Mouse (Mus musculus): ENCODE data around the gene Med25. TPM values are rescaled to one million over a fixed set of nuclear protein-coding genes. Genes with fewer than 3 reads are reported as not detected.

The Med25 gene
- 175 and 202 TPM in 2 replicates for polyA plus RNA-seq (2012; rRNA removed)

DNA sequence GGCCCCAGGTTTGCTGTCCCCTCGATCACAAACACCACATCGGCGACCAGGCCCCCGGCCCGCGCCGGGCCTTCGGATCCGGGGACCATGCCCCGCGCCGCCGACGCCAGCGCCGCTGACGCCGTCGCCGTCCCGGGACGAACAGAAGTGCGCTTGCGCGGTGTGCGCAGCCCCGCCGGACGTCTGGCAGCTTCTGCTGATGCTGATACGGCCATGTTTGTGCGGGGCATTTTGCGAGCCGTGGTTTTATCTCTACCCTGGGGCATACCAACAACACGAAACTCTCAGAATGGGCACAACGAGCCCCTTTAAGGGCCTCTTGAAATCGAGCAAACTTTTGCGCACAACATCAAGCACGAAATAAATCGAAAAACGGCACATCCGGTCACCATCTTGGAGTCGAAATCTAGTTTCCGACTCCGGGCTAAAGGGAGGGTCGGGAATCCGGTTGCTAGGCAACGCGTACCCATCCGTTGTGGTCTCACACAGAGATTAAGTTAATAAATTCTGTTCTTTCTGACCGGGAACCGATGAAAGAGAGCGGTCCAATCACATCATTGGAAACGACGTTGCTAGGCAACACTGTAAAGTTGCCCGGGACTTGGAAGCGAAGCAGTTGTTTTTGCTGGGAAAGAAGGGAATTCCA is at the start of gene Med25:
Gene Med25 (minus strand): TSS at position 437 of the 646 bp plus-strand sequence.

GRCm38 (mm10) chr7:44929204-44930151 is 37.0 kb upstream of the Med25 start, which contains the start of gene Ap2a1:
Gene Ap2a1 (minus strand): TSS chr7:44929496.

DNA sequence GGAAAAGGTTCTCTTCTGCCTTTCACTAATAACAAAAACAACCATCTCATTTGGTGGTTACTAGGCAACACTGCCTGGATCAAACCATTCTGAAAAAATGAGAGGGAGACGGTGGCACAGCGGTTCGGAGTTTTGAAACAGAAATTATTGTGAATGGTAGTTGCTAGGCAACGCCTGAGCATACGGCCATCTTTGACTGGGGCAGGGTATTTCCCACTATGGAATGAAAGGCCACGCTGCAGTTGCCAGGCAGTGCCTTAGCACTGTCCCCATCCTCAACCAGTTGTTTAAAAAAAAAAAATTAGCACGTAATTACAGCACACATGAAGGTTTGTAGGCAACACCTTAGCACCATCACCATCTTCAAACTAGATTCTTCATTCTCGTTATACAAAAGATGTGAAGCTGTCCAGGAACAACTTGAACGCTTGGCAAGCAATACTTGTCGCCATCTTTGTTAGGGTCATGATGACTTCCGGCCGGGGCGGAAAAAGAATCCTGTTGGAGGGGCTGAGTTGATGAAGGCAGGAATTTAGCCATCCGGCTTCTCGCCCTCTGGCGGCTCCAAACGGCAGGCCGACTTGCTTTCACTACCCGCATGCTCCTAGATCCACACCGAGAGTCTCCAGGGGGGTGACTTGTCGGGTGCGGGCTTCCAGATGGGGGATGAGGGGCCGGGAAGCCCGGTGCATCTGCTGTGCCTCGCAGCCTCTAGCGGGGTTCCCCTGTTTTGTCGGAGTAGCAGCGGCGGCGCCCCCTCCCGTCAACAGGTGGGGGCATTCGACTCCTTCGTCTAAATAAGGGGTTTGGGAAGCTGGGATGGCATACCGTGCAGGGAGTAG is 3.3 kb upstream of the Med25 start, which contains the start of gene Fuz:
Gene Fuz (plus strand): TSS at position 487 of the 842 bp plus-strand sequence.

GRCm38 (mm10) chr7:44869697-44870528 is 22.6 kb downstream of the Med25 start, which contains the start of gene Ptov1:
Gene Ptov1 (minus strand): TSS chr7:44869788.

DNA sequence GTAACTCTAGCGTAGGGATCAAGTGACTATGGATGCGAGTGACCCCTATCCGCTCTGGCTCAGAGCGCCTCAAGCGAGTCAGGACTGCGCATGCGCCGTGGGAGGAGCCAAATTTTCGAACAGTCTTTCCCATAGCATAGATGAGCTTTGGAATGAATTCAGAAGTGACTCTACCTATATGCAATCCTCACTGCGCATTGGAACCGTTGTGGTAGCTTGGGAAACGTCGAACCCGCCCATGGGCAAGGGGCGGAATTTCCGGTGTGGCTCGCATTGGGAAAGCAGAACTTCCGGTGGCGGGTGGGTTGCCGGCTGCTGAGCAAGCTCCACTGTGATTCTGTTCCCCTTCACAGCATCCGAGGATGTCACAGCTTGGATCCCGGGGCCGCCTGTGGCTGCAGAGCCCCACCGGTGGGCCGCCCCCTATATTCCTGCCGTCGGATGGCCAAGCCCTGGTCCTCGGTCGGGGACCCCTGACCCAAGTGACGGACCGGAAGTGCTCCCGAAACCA is 35.4 kb downstream of the Med25 start, which contains the start of gene Pnkp:
Gene Pnkp (plus strand): TSS at position 98 of the 511 bp plus-strand sequence.

DNA sequence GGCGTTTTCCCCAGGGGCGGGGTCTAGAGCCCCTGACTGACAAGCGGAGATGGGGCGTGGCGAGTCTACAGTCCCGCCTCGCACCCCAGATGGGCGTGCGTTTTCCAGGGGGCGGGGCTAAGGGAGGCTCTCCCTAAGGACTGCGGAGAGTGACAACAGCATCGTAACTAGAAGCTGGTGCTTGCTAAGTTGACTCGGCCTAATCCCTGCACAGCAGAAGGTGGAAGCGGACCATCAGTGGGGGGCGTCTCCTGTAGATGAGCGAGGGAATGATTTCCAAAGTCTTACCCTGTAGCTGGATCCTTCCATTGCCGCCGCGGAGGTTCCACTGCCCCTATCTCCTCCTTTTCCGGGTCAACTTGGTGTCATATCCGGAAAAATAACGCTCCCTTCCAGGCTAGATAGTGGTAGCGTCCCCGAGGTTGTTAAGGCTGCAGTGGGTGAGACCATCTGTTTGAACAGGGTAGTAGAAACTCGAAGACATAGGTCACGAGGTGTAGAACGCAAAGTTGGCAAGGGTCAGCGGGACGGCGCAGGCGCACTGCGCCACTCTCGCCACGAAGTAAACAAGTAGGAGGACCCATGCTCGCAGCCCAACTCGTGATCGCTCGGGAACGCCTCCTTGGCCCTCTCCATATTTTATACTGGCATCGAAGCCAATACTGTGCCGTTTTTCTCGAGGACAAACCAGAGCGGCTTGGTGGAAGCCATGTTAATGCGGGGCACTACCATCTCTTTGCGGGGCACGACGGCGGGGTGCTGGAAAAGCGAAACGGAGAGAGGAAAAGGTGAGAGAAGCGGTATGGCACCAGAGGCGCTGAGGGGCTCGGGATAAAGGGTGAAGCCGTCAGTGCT is 43.7 kb downstream of the Med25 start, which contains the start of the genes Akt1s1 and Tbc1d17:
Gene Akt1s1 (plus strand): TSS at position 431 of the 855 bp plus-strand sequence.
Gene Tbc1d17 (minus strand): TSS at position 519 of the 855 bp plus-strand sequence.

Other genes starting within 250 kb of the Med25 start
- gene Myh14, start 221.9 kb downstream of the Med25 start, polyA plus RNA-seq (2012; rRNA removed): 0.93 and 2.3 TPM in 2 replicates
- not detected in 2 replicates for gene Izumo2, start 184.0 kb downstream of the Med25 start, polyA plus RNA-seq (2012; rRNA removed)
- 35.3 and 40.3 TPM in 2 replicates for gene Vrk3, start 144.3 kb downstream of the Med25 start, polyA plus RNA-seq (2012; rRNA removed)
- 0.84 and 1.0 TPM in 2 replicates for gene Zfp473, start 141.7 kb downstream of the Med25 start, polyA plus RNA-seq (2012; rRNA removed)
- gene Nup62, start 76.6 kb downstream of the Med25 start, polyA plus RNA-seq (2012; rRNA removed): 72.4 and 77.2 TPM in 2 replicates
- 0.54 and 0.94 TPM in 2 replicates for gene Il4i1, start 76.3 kb downstream of the Med25 start, polyA plus RNA-seq (2012; rRNA removed)
- 27.3 and 31.7 TPM in 2 replicates for gene Atf5, start 76.1 kb downstream of the Med25 start, polyA plus RNA-seq (2012; rRNA removed)
- 124 and 138 TPM in 2 replicates for gene Akt1s1, start 43.7 kb downstream of the Med25 start, polyA plus RNA-seq (2012; rRNA removed)
- 94.9 and 108 TPM in 2 replicates for gene Tbc1d17, start 43.6 kb downstream of the Med25 start, polyA plus RNA-seq (2012; rRNA removed)
- gene Pnkp, start 35.6 kb downstream of the Med25 start, polyA plus RNA-seq (2012; rRNA removed): 37.0 and 37.3 TPM in 2 replicates
- 775 and 803 TPM in 2 replicates for gene Ptov1, start 22.9 kb downstream of the Med25 start, polyA plus RNA-seq (2012; rRNA removed)
- 33.8 and 34.7 TPM in 2 replicates for gene Fuz, start 3.4 kb upstream of the Med25 start, polyA plus RNA-seq (2012; rRNA removed)
- 135 and 148 TPM in 2 replicates for gene Ap2a1, start 36.8 kb upstream of the Med25 start, polyA plus RNA-seq (2012; rRNA removed)
- 0.04 and 0.23 TPM in 2 replicates for gene Tsks, start 50.5 kb upstream of the Med25 start, polyA plus RNA-seq (2012; rRNA removed)
- 110 and 111 TPM in 2 replicates for gene Cpt1c, start 82.1 kb upstream of the Med25 start, polyA plus RNA-seq (2012; rRNA removed)
- 763 and 875 TPM in 2 replicates for gene Prmt1, start 93.9 kb upstream of the Med25 start, polyA plus RNA-seq (2012; rRNA removed)
- 131 and 137 TPM in 2 replicates for gene Irf3, start 104.9 kb upstream of the Med25 start, polyA plus RNA-seq (2012; rRNA removed)
- gene Bcl2l12, start 106.0 kb upstream of the Med25 start, polyA plus RNA-seq (2012; rRNA removed): 31.9 and 33.7 TPM in 2 replicates
- 117 and 120 TPM in 2 replicates for gene Scaf1, start 123.7 kb upstream of the Med25 start, polyA plus RNA-seq (2012; rRNA removed)
- 18.7 and 27.8 TPM in 2 replicates for gene Rras, start 125.2 kb upstream of the Med25 start, polyA plus RNA-seq (2012; rRNA removed)
- gene Prr12, start 160.2 kb upstream of the Med25 start, polyA plus RNA-seq (2012; rRNA removed): 19.6 and 25.2 TPM in 2 replicates
- gene Nosip, start 169.7 kb upstream of the Med25 start, polyA plus RNA-seq (2012; rRNA removed): 88.9 and 93.3 TPM in 2 replicates
- gene Prrg2, start 170.0 kb upstream of the Med25 start, polyA plus RNA-seq (2012; rRNA removed): 24.3 and 28.4 TPM in 2 replicates
- gene Rcn3, start 199.5 kb upstream of the Med25 start, polyA plus RNA-seq (2012; rRNA removed): 110 and 224 TPM in 2 replicates
- gene Fcgrt, start 211.1 kb upstream of the Med25 start, polyA plus RNA-seq (2012; rRNA removed): 15.9 and 27.0 TPM in 2 replicates
- 611 and 637 TPM in 2 replicates for gene Rps11, start 231.7 kb upstream of the Med25 start, polyA plus RNA-seq (2012; rRNA removed)
- gene Rpl13a, start 236.0 kb upstream of the Med25 start, polyA plus RNA-seq (2012; rRNA removed): 2,227 and 2,905 TPM in 2 replicates
- 0.25 TPM in 2 replicates for gene Gm45713, start 243.5 kb upstream of the Med25 start, polyA plus RNA-seq (2012; rRNA removed)
- 7.7 and 10.8 TPM in 2 replicates for gene Flt3l, start 243.7 kb upstream of the Med25 start, polyA plus RNA-seq (2012; rRNA removed)